Mouse (Mus musculus): Measurements from ENCODE around the gene Lmbr1.

Gene Lmbr1

GRCm38 (mm10) chr5:29270879-29271278 is 107.3 kb downstream of the Lmbr1 start:
- in situ Hi-C loops (cut with MseI, MboI) = loop anchor here in 1 of 2 experiments (5.0 kb wide), 1 partner anchor 804 kb away; the partner anchor contains the start of gene Shh

- in situ Hi-C loops (cut with MseI, MboI) = no loop called here
Observed at GRCm38 (mm10) chr5:29253876-29254275, 124.3 kb downstream of the Lmbr1 start.

GRCm38 (mm10) chr5:29251496-29251873 is 126.7 kb downstream of the Lmbr1 start:
- in situ Hi-C loops (cut with MseI, MboI) = no loop called here

- in situ Hi-C loops (cut with MseI, MboI) = no loop called here
Observed at GRCm38 (mm10) chr5:29250795-29251495, 127.2 kb downstream of the Lmbr1 start.

- in situ Hi-C loops (cut with MseI, MboI) = no loop called here
Observed at GRCm38 (mm10) chr5:29244769-29245168, 133.4 kb downstream of the Lmbr1 start.

- in situ Hi-C loops (cut with MseI, MboI) = no loop called here
Observed at GRCm38 (mm10) chr5:29238379-29238778, 139.8 kb downstream of the Lmbr1 start.

- in situ Hi-C loops (cut with MseI, MboI) = no loop called here
Observed at GRCm38 (mm10) chr5:29230481-29230880, 147.7 kb downstream of the Lmbr1 start.

- in situ Hi-C loops (cut with MseI, MboI) = no loop called here
Observed at GRCm38 (mm10) chr5:29224089-29224488, 154.1 kb downstream of the Lmbr1 start.

- in situ Hi-C loops (cut with MseI, MboI) = no loop called here
Observed at GRCm38 (mm10) chr5:29217997-29218396, 160.2 kb downstream of the Lmbr1 start.

GRCm38 (mm10) chr5:29211980-29212555 is 166.1 kb downstream of the Lmbr1 start:
- in situ Hi-C loops (cut with MseI, MboI) = no loop called here

GRCm38 (mm10) chr5:29205690-29206089 is 172.5 kb downstream of the Lmbr1 start:
- in situ Hi-C loops (cut with MseI, MboI) = no loop called here

- in situ Hi-C loops (cut with MseI, MboI) = no loop called here
Observed at GRCm38 (mm10) chr5:29199868-29200267, 178.3 kb downstream of the Lmbr1 start.

- in situ Hi-C loops (cut with MseI, MboI) = no loop called here
Observed at GRCm38 (mm10) chr5:29198960-29199488, 179.2 kb downstream of the Lmbr1 start.

GRCm38 (mm10) chr5:29197187-29197586 is 181.0 kb downstream of the Lmbr1 start:
- in situ Hi-C loops (cut with MseI, MboI) = no loop called here

- in situ Hi-C loops (cut with MseI, MboI) = no loop called here
Observed at GRCm38 (mm10) chr5:29196264-29196658, 181.9 kb downstream of the Lmbr1 start.

- in situ Hi-C loops (cut with MseI, MboI) = no loop called here
Observed at GRCm38 (mm10) chr5:29195570-29196263, 182.5 kb downstream of the Lmbr1 start, which contains the start of gene Rnf32. Gene Rnf32, plus strand, starts transcription at chr5:29195992.

- in situ Hi-C loops (cut with MseI, MboI) = no loop called here
Observed at GRCm38 (mm10) chr5:29195231-29195569, 183.0 kb downstream of the Lmbr1 start.

GRCm38 (mm10) chr5:29186798-29187197 is 191.4 kb downstream of the Lmbr1 start:
- in situ Hi-C loops (cut with MseI, MboI) = no loop called here

Data from mouse trophoblast stem cell (cell line).